Mouse (Mus musculus) kidney, adult 2 months (tissue): Measurements from ENCODE around the gene Pkd2l1. TPM values are rescaled to one million over a fixed set of nuclear protein-coding genes. Genes with fewer than 3 reads are reported as not detected.

Experiments used
- DNase-seq: peaks from one replicate; pipeline ENCODE4 v3.0.0; 2021
- H3K27ac ChIP-seq: fragments of 200-500 bp; 2 replicates; pipeline ENCODE4 v1.5.1; 2012; ENCODE audit warnings: low read depth, low read length, control low read depth, inconsistent platforms; ENCODE audit not compliant: insufficient read depth
- H3K27me3 ChIP-seq: fragments of 200-500 bp; replicated peaks from 2 replicates; pipeline ENCODE4 v1.6.1; 2012; ENCODE audit warnings: mild to moderate bottlenecking, moderate library complexity, low read length, inconsistent platforms; ENCODE audit not compliant: control insufficient read depth, insufficient read depth
- H3K36me3 ChIP-seq: fragments of 200-500 bp; 2 replicates; pipeline ENCODE4 v1.6.1; 2012; ENCODE audit warnings: mild to moderate bottlenecking, moderate library complexity, low read length, inconsistent platforms; ENCODE audit not compliant: control insufficient read depth, insufficient read depth
- H3K4me1 ChIP-seq: fragments of 200-500 bp; 2 replicates; pipeline ENCODE4 v1.6.1; 2011; ENCODE audit warnings: low read length; ENCODE audit not compliant: control insufficient read depth, insufficient read depth
- H3K4me3 ChIP-seq: fragments of 200-500 bp; 2 replicates; pipeline ENCODE4 v1.5.1; 2011; ENCODE audit warnings: mild to moderate bottlenecking, low read depth, low read length, control low read depth; ENCODE audit not compliant: insufficient read depth
- CTCF ChIP-seq: fragments of 200-500 bp; conservative IDR thresholded peaks from 2 replicates; pipeline ENCODE4 v1.5.1; 2011; ENCODE audit warnings: low read depth, mild to moderate bottlenecking, control low read depth, low read length, moderate library complexity, mixed read lengths; ENCODE audit not compliant: insufficient read depth, insufficient read length
- POLR2A ChIP-seq: fragments of 200-500 bp; IDR thresholded peaks from one replicate; pipeline ENCODE4 v1.6.1; 2011; ENCODE audit warnings: low read depth, low read length, control low read depth
- WGBS: fragments of 180-500 bp; shearing (Covaris S2); methylation state at CpG from one replicate; pipeline ENCODE4 v1.1.7; 2018; 5-methylcytosine and 5-hydroxymethylcytosine counted together
- polyA plus RNA-seq: library from polyadenylated mRNA; depleted of rRNA; stranded (reverse); fragments of >200 nt; gene quantifications from 2 replicates; pipeline ENCODE4 v1.2.3, GENCODE M21; 2012; rRNA removed

Gene Pkd2l1
- polyA plus RNA-seq, 1 experiment, result 0.02 TPM

DNA sequence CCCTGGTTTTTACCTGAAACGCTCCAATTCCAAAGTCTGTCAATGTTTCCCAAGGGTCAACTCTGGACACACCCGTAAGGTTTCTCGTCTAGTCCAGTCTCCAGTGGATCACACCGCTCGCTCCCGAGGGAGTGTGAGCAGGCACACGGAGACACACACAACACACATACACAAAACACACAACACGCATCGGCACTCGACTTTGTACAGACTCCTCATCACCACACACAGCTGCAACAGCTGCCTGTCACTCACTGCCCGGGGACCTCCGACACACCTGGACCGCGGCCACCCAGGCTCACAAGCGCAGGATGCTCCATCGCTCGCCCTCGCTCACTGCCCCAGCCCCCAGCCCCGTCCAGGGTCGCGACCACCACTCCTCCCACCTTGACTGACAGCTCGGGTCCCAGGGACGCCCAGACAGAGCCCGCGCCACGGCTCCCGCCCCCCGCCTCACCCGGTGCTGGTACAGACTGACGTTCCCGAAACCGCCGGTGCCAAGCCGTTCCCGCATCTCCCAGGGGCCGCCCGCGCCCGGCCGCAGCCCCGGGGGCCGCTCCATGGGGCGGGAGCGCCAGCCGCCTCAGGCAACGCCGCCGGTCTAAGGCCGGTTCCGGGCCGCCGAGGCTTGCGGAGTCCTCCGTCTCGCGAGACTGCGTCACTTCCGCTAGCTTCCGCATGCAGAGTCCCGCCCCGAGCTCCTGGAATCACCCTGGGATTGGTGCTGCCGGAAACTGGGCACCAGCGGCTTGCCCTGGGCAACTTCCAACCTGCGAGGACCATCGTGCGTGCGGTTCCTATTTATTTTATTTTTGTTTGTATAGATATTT is 85.2 kb downstream of the Pkd2l1 start, which contains the start of gene Chuk:
Chuk (minus strand) TSS at position 650 of the 830 bp plus-strand sequence.
- TF ChIP-seq POLR2A, result peak; percentile 48
- TF ChIP-seq CTCF, result no peak
- under 1% methylated on average over 67 of the region's 67 CpGs for WGBS
- no peaks in the 10 kb centered on the region; the same call in 1 of the 2 replicates for H3K36me3 ChIP-seq
- peak within 1 kb of the TSS; percentile 70 for H3K4me3 ChIP-seq
- DNase-seq, result peak; percentile 98
- H3K27me3 ChIP-seq, result no peaks in the 10 kb centered on the region
- peak within 1 kb of the TSS; percentile 61 for H3K27ac ChIP-seq
- peaks cover 35% of the 10 kb centered on the region; the same call in 1 of the 2 replicates for H3K4me1 ChIP-seq

DNA sequence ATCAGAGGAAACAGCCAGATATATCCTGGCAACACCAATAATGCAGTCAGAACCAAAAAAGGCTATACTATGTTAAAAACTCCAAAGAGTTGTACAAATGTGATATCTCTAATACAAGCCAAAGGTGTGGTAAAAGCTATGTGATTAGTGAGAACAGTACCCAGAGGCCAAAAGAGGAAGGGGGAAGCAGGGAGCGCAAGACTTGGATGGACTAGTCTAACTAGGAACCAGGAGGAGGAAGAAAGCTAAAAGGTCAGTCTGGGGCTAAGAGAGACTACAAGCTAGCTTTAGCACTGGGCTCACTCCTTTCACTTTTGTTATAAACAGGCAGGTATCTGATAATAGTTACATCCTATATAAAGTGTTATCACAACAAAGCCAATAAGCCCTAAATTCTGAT is 87.8 kb downstream of the Pkd2l1 start:
- DNase-seq, result no peak
- Histone ChIP-seq H3K4me3 (no peak overlapping the region), H3K27me3 (no peaks in the 10 kb centered on the region), H3K27ac (no peak overlapping the region), H3K4me1 (peaks cover 22% of the 10 kb centered on the region; the same call in 1 of the 2 replicates), H3K36me3 (peaks cover 2% of the 10 kb centered on the region)
- WGBS, result 59% methylated on average over 1 of the region's 1 CpGs
- TF ChIP-seq POLR2A (no peak), CTCF (no peak)

DNA sequence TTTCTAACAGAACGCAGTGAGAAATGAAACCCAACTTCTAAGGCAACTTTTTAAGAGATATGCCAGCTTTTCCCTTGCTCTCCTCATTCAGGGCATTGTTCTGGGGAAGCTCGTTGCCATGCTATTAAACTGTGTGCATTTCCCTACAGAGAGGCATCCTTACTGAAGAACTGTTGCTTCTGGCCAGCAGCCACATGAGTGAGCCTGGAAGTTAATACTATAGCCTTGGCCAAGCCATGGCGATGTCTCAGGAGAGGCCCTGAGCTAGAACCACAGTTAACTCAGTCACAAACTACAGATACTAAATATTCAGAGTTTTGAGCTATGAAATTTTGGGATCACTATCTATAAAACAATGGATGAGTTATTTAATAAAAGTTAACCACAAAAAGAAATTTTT is 89.2 kb downstream of the Pkd2l1 start:
- peaks cover 16% of the 10 kb centered on the region; the same call in 1 of the 2 replicates for H3K4me1 ChIP-seq
- H3K4me3 ChIP-seq, result no peak overlapping the region
- no peak for TF ChIP-seq CTCF
- no peak for TF ChIP-seq POLR2A
- no peaks in the 10 kb centered on the region for H3K27me3 ChIP-seq
- DNase-seq, result no peak
- no peak overlapping the region for H3K27ac ChIP-seq
- 64% methylated on average over 3 of the region's 3 CpGs for WGBS
- peaks cover 6% of the 10 kb centered on the region for H3K36me3 ChIP-seq

DNA sequence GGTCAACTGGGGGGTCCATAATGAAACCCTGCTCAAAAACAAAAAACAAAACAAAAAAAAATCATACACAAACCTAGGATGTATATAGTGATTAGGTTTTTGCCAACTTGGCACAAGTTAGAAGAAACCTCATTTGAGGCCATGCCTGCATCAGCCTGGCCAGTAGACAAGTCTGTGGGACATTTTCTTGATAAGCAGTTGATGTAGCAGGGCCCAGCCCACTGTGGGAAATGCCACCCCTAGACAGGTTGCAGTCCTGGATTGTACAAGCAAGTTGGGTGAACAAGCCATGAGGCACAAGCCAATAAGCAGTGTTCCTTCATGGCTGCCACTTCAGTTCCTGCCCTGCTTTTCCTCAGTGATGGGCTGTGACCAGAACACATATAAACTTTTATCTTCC is 91.4 kb downstream of the Pkd2l1 start:
- Histone ChIP-seq H3K27ac (no peak overlapping the region), H3K27me3 (no peaks in the 10 kb centered on the region), H3K4me1 (peaks cover 10% of the 10 kb centered on the region; the same call in 1 of the 2 replicates), H3K4me3 (no peak overlapping the region), H3K36me3 (peaks cover 15% of the 10 kb centered on the region)
- TF ChIP-seq POLR2A (no peak), CTCF (no peak)
- DNase-seq, result no peak

Other genes starting within 250 kb of the Pkd2l1 start
- 100 and 103 TPM in 2 replicates for gene Cpn1, start 205.9 kb downstream of the Pkd2l1 start, polyA plus RNA-seq
- gene Cyp2c23, start 163.2 kb downstream of the Pkd2l1 start, polyA plus RNA-seq, result 39.3 and 48.7 TPM in 2 replicates
- gene Erlin1, start 122.7 kb downstream of the Pkd2l1 start, polyA plus RNA-seq, result 23.4 and 28.3 TPM in 2 replicates
- gene Chuk, start 85.0 kb downstream of the Pkd2l1 start, polyA plus RNA-seq, result 28.9 and 34.4 TPM in 2 replicates
- gene Cwf19l1, start 56.6 kb downstream of the Pkd2l1 start, polyA plus RNA-seq, result 7.9 and 9.9 TPM in 2 replicates
- gene Bloc1s2, start 46.0 kb downstream of the Pkd2l1 start, polyA plus RNA-seq, result 19.7 and 28.1 TPM in 2 replicates
- 0.13 and 0.20 TPM in 2 replicates for gene Scd3, start 10.8 kb upstream of the Pkd2l1 start, polyA plus RNA-seq
- gene Scd2, start 101.2 kb upstream of the Pkd2l1 start, polyA plus RNA-seq, result 61.3 and 63.9 TPM in 2 replicates
- 0.23 and 0.26 TPM in 2 replicates for gene Scd4, start 140.7 kb upstream of the Pkd2l1 start, polyA plus RNA-seq
- 3,910 and 4,173 TPM in 2 replicates for gene Scd1, start 215.4 kb upstream of the Pkd2l1 start, polyA plus RNA-seq